Mouse (Mus musculus) liver, postnatal 0 days (tissue): ENCODE results near the gene Lrrn4.

Experiments
- CTCF ChIP-seq: sonication (generic); IDR thresholded peaks from 2 replicates; pipeline ENCODE4 v1.5.1; 2016; ENCODE audit warnings: antibody characterized with exemption, low read depth
- EP300 ChIP-seq: IDR thresholded peaks from 2 replicates; pipeline ENCODE4 v1.6.1; 2016; ENCODE audit warnings: antibody characterized with exemption, low read depth, mild to moderate bottlenecking

DNA sequence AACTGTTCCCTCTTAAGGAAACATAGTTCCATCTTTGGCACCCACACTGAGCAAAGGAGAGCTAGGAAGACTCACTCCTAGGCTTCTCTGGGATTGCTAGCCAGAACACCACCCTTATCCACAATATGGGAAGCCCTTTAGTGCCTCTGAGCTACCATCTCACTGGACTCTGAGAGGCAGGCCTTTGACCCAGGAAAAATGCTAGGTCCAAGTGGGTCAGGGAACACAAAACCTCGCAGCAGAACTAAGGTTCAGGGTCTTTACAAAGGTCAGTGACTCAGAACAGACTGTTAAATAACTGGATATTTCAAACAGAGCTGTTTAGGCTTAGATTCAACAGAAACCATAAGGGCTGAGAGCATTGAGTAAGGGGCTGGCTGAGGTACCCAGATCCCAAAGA lies 3.7 kb downstream of the Lrrn4 start:
- TF ChIP-seq CTCF: no peak
- no peak for TF ChIP-seq EP300
